Mouse (Mus musculus): ENCODE results near the gene Dlg5.
A peak's percentile ranks its signal among the peaks of the same experiment; 100 is the strongest.

Dlg5 gene

GRCm38 (mm10) chr14:24244330-24245176 lies 1.2 kb downstream of the Dlg5 start:
- H3K4me3 ChIP-seq (replicated peaks; ENCODE audit: low read length), result peak overlapping the region; percentile 84
- H3K27me3 ChIP-seq (ENCODE audit: insufficient read depth, low read length), result peaks cover 41% of the 10 kb centered on the region
- peaks cover 22% of the 10 kb centered on the region for H3K36me3 ChIP-seq (ENCODE audit: insufficient read depth, low read length)
- TF ChIP-seq CTCF (conservative IDR thresholded peaks at IDR 0.05; ENCODE audit: low read length), result no peak
- no peak for TF ChIP-seq NANOG (IDR thresholded peaks at IDR 0.05; ENCODE audit: borderline replicate concordance, low read length)
- TF ChIP-seq POU5F1 (IDR thresholded peaks at IDR 0.05; ENCODE audit: borderline replicate concordance, low read length), result no peak
- no peaks in the 10 kb centered on the region for H3K9me3 ChIP-seq (ENCODE audit: low read length)
- peaks cover 65% of the 10 kb centered on the region for H3K4me1 ChIP-seq (replicated peaks; ENCODE audit: low read depth, low read length)

GRCm38 (mm10) chr14:24242016-24242415 lies 3.7 kb downstream of the Dlg5 start:
- peaks cover 71% of the 10 kb centered on the region for H3K4me1 ChIP-seq (replicated peaks; ENCODE audit: low read depth, low read length)
- no peaks in the 10 kb centered on the region for H3K9me3 ChIP-seq (ENCODE audit: low read length)
- TF ChIP-seq POU5F1 (IDR thresholded peaks at IDR 0.05; ENCODE audit: borderline replicate concordance, low read length) (no peak), CTCF (conservative IDR thresholded peaks at IDR 0.05; ENCODE audit: low read length) (no peak), NANOG (IDR thresholded peaks at IDR 0.05; ENCODE audit: borderline replicate concordance, low read length) (no peak)
- peaks cover 22% of the 10 kb centered on the region for H3K36me3 ChIP-seq (ENCODE audit: insufficient read depth, low read length)
- H3K27me3 ChIP-seq (ENCODE audit: insufficient read depth, low read length), result peaks cover 27% of the 10 kb centered on the region
- no peak overlapping the region for H3K4me3 ChIP-seq (replicated peaks; ENCODE audit: low read length)

GRCm38 (mm10) chr14:24240831-24241230 lies 4.9 kb downstream of the Dlg5 start:
- Histone ChIP-seq H3K4me3 (replicated peaks; ENCODE audit: low read length) (no peak overlapping the region), H3K36me3 (ENCODE audit: insufficient read depth, low read length) (peaks cover 28% of the 10 kb centered on the region), H3K27me3 (ENCODE audit: insufficient read depth, low read length) (peaks cover 17% of the 10 kb centered on the region), H3K4me1 (replicated peaks; ENCODE audit: low read depth, low read length) (peaks cover 70% of the 10 kb centered on the region), H3K9me3 (ENCODE audit: low read length) (no peaks in the 10 kb centered on the region)
- TF ChIP-seq POU5F1 (IDR thresholded peaks at IDR 0.05; ENCODE audit: borderline replicate concordance, low read length), result no peak
- TF ChIP-seq NANOG (IDR thresholded peaks at IDR 0.05; ENCODE audit: borderline replicate concordance, low read length), result no peak
- no peak for TF ChIP-seq CTCF (conservative IDR thresholded peaks at IDR 0.05; ENCODE audit: low read length)

GRCm38 (mm10) chr14:24239651-24240050 lies 6.1 kb downstream of the Dlg5 start:
- Histone ChIP-seq H3K4me3 (replicated peaks; ENCODE audit: low read length) (no peak overlapping the region), H3K27me3 (ENCODE audit: insufficient read depth, low read length) (peaks cover 16% of the 10 kb centered on the region), H3K9me3 (ENCODE audit: low read length) (no peaks in the 10 kb centered on the region), H3K36me3 (ENCODE audit: insufficient read depth, low read length) (peaks cover 31% of the 10 kb centered on the region), H3K4me1 (replicated peaks; ENCODE audit: low read depth, low read length) (peaks cover 80% of the 10 kb centered on the region)
- TF ChIP-seq CTCF (conservative IDR thresholded peaks at IDR 0.05; ENCODE audit: low read length) (peak; percentile 76), NANOG (IDR thresholded peaks at IDR 0.05; ENCODE audit: borderline replicate concordance, low read length) (no peak)

- Histone ChIP-seq H3K4me1 (replicated peaks; ENCODE audit: low read depth, low read length) (peaks cover 83% of the 10 kb centered on the region), H3K9me3 (ENCODE audit: low read length) (no peaks in the 10 kb centered on the region), H3K27me3 (ENCODE audit: insufficient read depth, low read length) (no peaks in the 10 kb centered on the region), H3K36me3 (ENCODE audit: insufficient read depth, low read length) (peaks cover 9% of the 10 kb centered on the region), H3K4me3 (replicated peaks; ENCODE audit: low read length) (no peak overlapping the region)
- TF ChIP-seq CTCF (conservative IDR thresholded peaks at IDR 0.05; ENCODE audit: low read length) (no peak), POU5F1 (IDR thresholded peaks at IDR 0.05; ENCODE audit: borderline replicate concordance, low read length) (no peak), NANOG (IDR thresholded peaks at IDR 0.05; ENCODE audit: borderline replicate concordance, low read length) (no peak)
These were observed 9.8 kb downstream of the Dlg5 start for GRCm38 (mm10) chr14:24235954-24236353.

GRCm38 (mm10) chr14:24234411-24234810 lies 11.3 kb downstream of the Dlg5 start:
- H3K9me3 ChIP-seq (ENCODE audit: low read length), result no peaks in the 10 kb centered on the region
- no peak overlapping the region for H3K4me3 ChIP-seq (replicated peaks; ENCODE audit: low read length)
- H3K4me1 ChIP-seq (replicated peaks; ENCODE audit: low read depth, low read length), result peaks cover 85% of the 10 kb centered on the region
- TF ChIP-seq NANOG (IDR thresholded peaks at IDR 0.05; ENCODE audit: borderline replicate concordance, low read length) (no peak), CTCF (conservative IDR thresholded peaks at IDR 0.05; ENCODE audit: low read length) (no peak), POU5F1 (IDR thresholded peaks at IDR 0.05; ENCODE audit: borderline replicate concordance, low read length) (no peak)
- H3K36me3 ChIP-seq (ENCODE audit: insufficient read depth, low read length), result peaks cover 9% of the 10 kb centered on the region
- H3K27me3 ChIP-seq (ENCODE audit: insufficient read depth, low read length), result no peaks in the 10 kb centered on the region

- H3K36me3 ChIP-seq (ENCODE audit: insufficient read depth, low read length), result peaks cover 9% of the 10 kb centered on the region
- H3K4me3 ChIP-seq (replicated peaks; ENCODE audit: low read length), result no peak overlapping the region
- H3K9me3 ChIP-seq (ENCODE audit: low read length), result no peaks in the 10 kb centered on the region
- TF ChIP-seq NANOG (IDR thresholded peaks at IDR 0.05; ENCODE audit: borderline replicate concordance, low read length), result no peak
- no peak for TF ChIP-seq POU5F1 (IDR thresholded peaks at IDR 0.05; ENCODE audit: borderline replicate concordance, low read length)
- TF ChIP-seq CTCF (conservative IDR thresholded peaks at IDR 0.05; ENCODE audit: low read length), result no peak
- H3K27me3 ChIP-seq (ENCODE audit: insufficient read depth, low read length), result no peaks in the 10 kb centered on the region
- H3K4me1 ChIP-seq (replicated peaks; ENCODE audit: low read depth, low read length), result peaks cover 85% of the 10 kb centered on the region
These were observed 12.8 kb downstream of the Dlg5 start for GRCm38 (mm10) chr14:24232641-24233633.

- Histone ChIP-seq H3K36me3 (ENCODE audit: insufficient read depth, low read length) (no peaks in the 10 kb centered on the region; the same call in 1 of the 2 replicates), H3K4me3 (replicated peaks; ENCODE audit: low read length) (no peak overlapping the region), H3K27me3 (ENCODE audit: insufficient read depth, low read length) (no peaks in the 10 kb centered on the region), H3K9me3 (ENCODE audit: low read length) (no peaks in the 10 kb centered on the region), H3K4me1 (replicated peaks; ENCODE audit: low read depth, low read length) (peaks cover 84% of the 10 kb centered on the region)
- no peak for TF ChIP-seq CTCF (conservative IDR thresholded peaks at IDR 0.05; ENCODE audit: low read length)
- no peak for TF ChIP-seq NANOG (IDR thresholded peaks at IDR 0.05; ENCODE audit: borderline replicate concordance, low read length)
- TF ChIP-seq POU5F1 (IDR thresholded peaks at IDR 0.05; ENCODE audit: borderline replicate concordance, low read length), result no peak
These were observed 17.2 kb downstream of the Dlg5 start for GRCm38 (mm10) chr14:24228549-24228948.
